Mouse (Mus musculus) right cerebral cortex, postnatal 25 days (tissue): Measurements from ENCODE around the gene 1520401A03Rik.
"Not testable (repeated sequence)": the region's sequence is repeated elsewhere in the genome, so short reads cannot be mapped to it uniquely, and the experiment has no call there.

Experiments
- DNase-seq: peaks from one replicate; pipeline ENCODE4 v3.0.0; 2022

Gene 1520401A03Rik

GRCm38 (mm10) chr17:23722376-23723125 lies at the start of gene 1520401A03Rik:
Gene 1520401A03Rik, minus strand, starts transcription at chr17:23722783.
- DNase-seq = no peak

GRCm38 (mm10) chr17:23772219-23772556 lies 49.6 kb upstream of the 1520401A03Rik start:
- not testable (repeated sequence) for DNase-seq

DNA sequence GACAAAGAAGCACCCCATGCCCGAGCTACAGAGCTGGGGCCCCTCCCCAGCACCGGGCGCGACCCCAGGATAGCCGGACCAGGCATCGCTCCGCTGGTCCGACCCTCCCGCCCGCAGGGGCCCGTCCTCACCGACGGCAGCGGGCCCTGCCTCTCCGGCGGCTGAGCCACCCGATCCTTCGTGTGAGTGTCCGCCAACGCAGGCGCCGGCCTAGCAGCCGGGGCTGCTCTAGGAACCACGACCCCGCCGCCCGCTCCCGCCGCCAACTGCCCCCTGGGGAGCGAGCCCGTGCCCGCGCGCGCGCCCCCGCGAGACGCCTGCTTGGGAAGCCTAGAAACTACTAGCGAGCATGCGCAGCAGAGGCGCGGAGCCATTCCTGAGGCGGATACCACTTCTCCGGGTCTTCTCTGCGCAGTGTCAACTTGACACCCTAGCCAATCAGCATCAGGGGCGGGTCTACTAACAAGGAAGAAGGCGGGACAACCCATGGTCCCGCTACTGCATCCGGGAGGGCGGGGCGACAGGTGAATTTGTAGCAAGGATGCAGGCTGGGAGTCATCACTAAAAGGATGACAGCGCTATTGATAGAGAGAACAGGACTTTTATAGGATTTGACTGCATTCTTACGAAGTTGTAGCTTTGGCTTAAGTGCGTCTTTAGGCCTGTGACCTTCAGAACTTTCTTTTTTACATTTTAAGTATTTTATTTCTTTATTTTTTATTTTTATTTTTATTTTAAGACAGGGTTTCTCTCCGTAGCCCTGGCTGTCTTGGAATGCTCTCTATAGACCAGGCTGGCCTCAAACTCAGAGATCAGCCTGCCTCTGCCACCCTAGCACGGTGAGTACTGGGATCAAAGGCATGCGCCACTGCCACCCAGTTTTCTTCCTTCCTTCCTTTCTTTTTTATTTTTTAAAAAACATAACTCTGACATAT lies 49.0 kb upstream of the 1520401A03Rik start, which contains the start of gene Flywch1:
Gene Flywch1, minus strand, starts transcription at position 319 of the 935 bp plus-strand sequence.
- DNase-seq = peak; percentile 97

- DNase-seq = peak; percentile 30
Observed at GRCm38 (mm10) chr17:23770896-23771283, 48.3 kb upstream of the 1520401A03Rik start.

DNA sequence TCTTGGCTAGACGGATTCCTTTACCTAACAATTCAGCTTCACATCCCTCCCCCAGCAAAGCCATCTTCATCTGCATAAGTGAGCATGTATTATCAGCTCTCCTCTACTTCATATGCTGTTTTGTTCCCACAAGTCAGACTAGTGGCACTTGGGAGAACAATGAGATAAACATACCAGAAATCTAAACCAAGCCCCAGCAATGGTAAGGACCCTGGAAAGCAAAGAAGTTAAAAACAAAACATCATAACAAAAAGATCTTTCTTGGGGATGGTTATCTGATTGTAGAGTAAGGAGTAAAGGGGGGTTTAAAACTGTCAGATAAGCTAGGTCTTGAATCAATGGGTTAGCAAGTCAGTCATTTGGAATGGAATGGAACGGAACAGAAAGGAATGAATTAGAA lies 47.9 kb upstream of the 1520401A03Rik start:
- DNase-seq = no peak

DNA sequence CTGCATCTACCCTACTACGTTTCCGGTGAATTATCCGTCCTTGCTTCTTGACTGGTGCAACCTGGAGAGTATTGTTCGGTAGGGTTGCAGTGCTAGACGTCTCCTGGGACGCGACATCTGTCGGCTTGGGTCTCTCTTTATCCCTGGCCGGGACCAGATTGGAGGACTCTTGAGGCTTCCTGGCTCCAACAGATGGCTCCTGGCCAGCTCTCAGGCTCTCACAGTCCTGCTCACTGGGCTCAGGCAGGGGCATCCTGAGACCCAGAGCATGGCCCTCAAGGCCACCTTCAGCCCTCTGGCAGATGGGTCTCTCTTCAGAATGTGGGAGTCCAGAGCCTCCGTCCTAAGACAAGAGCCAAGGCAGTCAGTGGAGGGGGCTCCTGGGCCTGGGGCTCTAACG lies 40.4 kb upstream of the 1520401A03Rik start:
- no peak for DNase-seq

GRCm38 (mm10) chr17:23761155-23761554 lies 38.6 kb upstream of the 1520401A03Rik start:
- DNase-seq = no peak

- DNase-seq = no peak
Observed at GRCm38 (mm10) chr17:23760231-23760630, 37.6 kb upstream of the 1520401A03Rik start.

DNA sequence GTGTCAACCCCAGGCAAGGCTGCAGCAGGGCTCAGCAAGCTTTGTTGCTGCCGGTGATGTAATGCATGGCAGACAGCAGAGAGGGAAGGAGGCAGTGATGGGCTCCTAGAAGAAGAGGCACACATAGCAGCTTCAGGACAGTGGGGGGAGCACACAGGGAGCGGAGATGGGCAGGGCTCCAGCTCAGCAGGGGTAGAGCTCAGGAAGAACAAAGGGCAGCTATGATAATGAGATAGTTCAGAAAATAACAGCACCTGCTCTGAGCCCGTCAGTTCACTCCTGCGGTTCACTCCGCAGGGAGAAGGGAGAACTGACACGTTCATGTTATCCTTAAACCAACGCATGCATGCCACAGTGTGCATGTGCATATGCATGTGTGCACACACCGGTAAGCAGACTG lies 36.2 kb upstream of the 1520401A03Rik start:
- DNase-seq = no peak

DNA sequence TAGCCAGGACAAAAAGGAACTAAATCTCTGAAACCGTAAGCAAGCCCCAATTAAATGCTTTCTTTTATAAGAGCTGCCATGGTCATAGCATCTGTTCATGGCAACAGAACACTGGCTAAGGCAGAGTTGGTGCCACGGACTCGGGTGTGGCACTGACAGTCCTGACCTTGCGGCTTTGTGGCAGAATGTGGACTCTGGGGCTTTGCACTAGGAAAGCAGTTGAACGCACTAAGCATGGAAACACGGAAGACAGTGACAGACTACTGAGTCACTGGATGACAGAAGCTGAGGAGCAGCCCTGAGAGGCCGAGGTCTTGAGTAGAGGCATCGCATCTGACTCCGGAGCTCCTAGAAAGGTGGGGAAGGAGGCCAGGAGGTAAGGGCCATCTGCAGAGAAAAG lies 35.0 kb upstream of the 1520401A03Rik start:
- DNase-seq = no peak

DNA sequence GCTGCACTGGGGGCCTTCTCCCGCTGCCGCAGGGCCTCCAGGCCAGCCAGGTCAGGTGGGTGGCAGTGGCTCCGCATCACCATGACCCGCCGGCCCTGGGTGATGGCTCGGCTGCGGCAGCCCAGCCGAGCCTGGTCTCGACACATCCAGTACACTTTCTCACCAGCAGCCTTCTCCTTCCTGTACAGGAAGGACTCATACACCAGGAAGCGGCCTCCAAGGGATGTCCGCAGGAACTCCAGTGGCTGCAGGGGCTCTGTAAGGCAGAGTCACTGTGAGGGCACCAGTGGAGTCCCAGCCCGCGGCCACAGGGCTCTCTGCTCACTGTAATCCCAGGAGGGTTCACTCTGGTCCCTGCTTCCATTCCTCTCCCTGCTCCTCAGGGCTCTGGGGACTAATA lies 33.1 kb upstream of the 1520401A03Rik start:
- no peak for DNase-seq

DNA sequence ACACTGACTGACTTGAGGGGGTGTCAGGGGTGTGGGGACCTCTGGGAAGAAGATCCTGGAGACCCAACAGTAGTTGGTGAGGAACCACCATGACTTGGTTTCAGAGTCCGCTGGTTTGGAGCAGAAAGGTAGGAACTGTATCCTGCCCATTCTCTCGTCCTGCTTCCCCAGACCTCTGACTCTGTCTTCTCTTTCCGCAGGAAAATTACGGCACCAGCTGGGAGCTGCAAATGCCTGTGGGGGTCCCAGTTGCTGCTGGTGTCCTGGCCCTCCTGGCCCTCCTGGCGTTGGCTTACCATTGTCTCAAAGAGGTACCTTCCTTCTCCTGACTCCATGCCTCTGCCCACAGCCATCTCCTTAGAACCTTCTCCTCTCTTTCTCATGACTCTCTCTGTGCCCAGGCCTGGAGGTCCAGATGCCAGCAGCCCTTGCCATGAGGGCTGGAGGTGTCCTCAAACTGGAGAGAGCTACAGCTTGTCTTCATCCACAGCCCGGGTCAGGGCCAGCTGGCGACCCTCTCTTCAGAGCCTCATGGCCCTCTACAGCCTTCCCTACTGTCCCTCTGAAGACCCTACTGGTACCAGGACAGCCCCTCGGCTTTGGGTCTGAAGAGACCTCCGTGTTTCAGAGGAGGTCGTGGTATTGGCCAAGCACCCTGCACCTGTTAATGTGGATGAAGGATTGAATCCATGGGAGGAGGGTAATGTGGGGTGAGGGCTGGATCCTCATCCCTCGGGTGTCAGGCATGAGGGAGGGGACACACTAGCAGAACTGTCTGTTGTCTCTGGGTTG lies 27.0 kb upstream of the 1520401A03Rik start:
- no peak for DNase-seq

DNA sequence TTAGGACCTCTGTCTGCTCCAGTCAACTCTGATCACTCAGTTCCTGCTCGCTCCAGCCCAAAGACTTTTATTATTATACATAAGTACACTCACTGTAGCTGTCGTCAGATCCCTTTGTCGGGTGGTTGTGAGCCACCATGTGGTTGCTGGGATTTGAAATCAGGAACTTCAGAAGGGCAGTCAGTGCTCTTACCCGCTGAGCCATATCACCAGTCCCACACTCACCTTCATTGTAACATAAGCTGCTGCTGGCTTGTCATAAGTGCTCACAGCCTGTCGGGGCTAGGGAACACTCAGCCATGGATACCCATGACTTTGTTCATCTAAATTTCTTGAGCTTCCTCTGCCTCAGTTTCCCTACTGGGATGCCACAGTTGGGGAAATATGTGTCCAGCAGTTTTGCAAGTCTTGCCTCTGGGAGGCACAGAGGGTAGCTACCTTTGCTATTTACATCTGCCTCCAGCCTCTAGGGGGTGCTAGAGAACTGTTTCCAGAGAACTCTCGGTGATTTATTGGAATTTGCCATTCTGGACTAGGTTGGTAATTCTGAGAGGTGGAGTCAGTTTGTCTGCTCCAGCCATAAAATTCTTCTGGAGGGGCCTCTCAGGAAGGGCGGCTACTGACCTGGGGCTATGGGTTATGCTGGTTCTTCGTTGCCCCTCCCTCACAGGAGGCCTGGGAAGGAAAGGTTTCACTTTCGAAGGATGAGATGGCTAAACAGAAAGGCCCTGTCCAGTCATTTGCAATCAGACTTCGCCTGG lies 26.2 kb upstream of the 1520401A03Rik start:
- peak; percentile 50 for DNase-seq

DNA sequence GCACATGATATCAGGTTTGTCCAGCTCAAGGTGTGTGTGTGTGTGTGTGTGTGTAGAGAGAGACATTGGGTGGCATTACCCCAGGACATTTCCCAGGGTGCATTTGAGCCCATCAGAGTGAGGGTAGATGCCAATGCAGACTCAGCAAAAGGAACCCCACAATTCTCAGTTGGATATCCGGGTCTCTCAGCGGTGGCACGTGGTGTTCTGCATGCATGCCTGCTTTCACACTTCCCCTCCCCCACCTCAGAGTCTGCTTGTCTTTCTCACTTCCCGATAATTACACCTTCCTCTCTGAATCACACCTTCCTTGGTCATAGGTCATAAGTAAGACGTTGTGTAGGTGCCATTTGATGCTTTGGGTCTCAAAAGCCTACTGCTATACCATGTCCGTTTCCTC lies 25.4 kb upstream of the 1520401A03Rik start:
- DNase-seq = no peak

DNA sequence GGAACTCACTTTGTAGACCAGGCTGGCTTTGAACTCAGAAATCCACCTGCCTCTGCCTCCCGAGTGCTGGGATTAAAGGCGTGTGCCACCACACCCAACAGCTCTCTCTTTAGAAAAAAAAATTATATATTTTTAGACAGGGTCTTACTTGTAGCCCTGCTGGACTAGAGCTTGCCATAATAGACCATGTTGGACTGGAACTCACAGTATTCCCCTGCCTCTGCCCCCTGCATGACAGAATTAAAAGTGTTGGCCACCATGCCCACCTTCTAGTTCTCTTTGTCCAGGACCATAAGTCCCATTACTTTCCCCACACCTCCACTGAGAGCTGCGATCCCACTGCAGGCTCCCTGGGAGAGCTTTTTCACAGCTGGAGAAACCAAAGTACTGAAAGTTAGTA lies 24.9 kb upstream of the 1520401A03Rik start:
- no peak for DNase-seq

- no peak for DNase-seq
Observed at GRCm38 (mm10) chr17:23746767-23747166, 24.2 kb upstream of the 1520401A03Rik start.

DNA sequence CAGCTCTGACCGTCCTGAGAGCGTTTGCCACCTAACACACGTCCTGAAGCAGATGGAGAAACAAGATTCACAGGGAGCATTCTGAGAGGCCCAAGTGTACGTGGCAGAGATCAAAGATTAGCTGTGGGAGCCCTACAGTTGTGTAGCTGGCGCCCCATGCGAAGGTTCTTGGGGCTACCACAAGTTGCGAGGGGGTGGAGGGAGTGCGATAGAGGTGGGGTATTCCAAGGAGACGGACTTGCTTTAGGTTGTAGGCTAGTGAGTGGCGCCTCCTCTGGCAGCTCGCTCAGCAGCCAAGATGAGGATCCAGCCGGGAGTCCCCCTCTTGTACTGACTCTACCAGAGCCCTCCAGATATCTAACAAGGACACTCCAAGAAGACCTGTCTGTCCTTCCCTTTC lies 23.7 kb upstream of the 1520401A03Rik start:
- DNase-seq = no peak

GRCm38 (mm10) chr17:23745301-23746251 lies 23.0 kb upstream of the 1520401A03Rik start, which contains the start of gene Kremen2:
Gene Kremen2, minus strand, starts transcription at chr17:23745833.
- DNase-seq = no peak

- no peak for DNase-seq
Observed at GRCm38 (mm10) chr17:23744651-23745050, 22.1 kb upstream of the 1520401A03Rik start.

GRCm38 (mm10) chr17:23744076-23744475 lies 21.5 kb upstream of the 1520401A03Rik start:
- no peak for DNase-seq

DNA sequence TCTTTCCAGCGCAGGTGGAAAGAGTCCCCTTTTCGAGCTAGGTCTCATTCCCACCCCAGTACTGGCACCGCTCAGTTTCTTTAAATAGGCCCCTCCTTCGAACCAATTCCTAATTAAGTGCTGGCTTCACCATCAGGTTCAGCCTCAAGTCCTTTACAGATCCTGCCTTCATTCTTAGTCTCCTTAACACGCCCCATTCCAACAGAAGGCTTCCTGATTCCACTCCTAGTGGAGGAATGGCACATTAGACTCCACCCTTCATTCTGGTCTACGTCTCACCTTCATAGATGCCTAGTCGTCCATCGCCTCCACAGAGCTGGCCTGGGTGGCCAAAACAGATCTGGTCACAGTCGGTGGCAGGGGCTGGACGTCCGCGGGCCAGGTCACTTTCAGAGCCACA lies 20.4 kb upstream of the 1520401A03Rik start:
- DNase-seq = no peak
